8 mouse cellular contexts compared by ENCODE assay signal in genomic region chr8:117386142-117386541, GRCm38 (mm10).
DNase-seq lines count a peak whose midpoint lies in the region; TF ChIP-seq lines count a peak whose summit lies in the region.

No protein-coding gene starts in this region.

- TF ChIP-seq CTCF in brain, embryonic 14.5 days (IDR thresholded peaks at IDR 0.05; ENCODE audit: borderline replicate concordance, extremely low read depth, insufficient read depth, insufficient read length), result peak; percentile 39; the same call in 1 of the 2 replicates

- TF ChIP-seq POLR2A in brain, embryonic 14.5 days (IDR thresholded peaks at IDR 0.05; ENCODE audit: borderline replicate concordance, extremely low read depth, insufficient read depth, insufficient read length, poor library complexity, severe bottlenecking), result no peak

- DNase-seq in heart, postnatal 4 days, result peak; percentile 62
- no peak for DNase-seq in heart, adult 11 months
- peak; percentile 38 for DNase-seq in right cerebral cortex, adult 18-20 months
- no peak for DNase-seq in right cerebral cortex, adult 2 months (ENCODE audit: low spot score in 2 of 2)
- no peak for DNase-seq in brain, embryonic 14.5 days (ENCODE audit: low read depth)
- DNase-seq in thymus, postnatal 14 days, result peak; percentile 50
- no peak for DNase-seq in urinary bladder, adult 2 months (ENCODE audit: low spot score)
- DNase-seq in urinary bladder, adult 18-20 months (ENCODE audit: low spot score in 2 of 2), result no peak

Comparison
In these comparisons a context has a peak if more than half of its experiments do, and no peak if none do; other contexts are left out.
1. DNase-seq: peak in heart, postnatal 4 days (single experiment), right cerebral cortex, adult 18-20 months (single experiment) and thymus, postnatal 14 days (single experiment); none in heart, adult 11 months (single experiment), right cerebral cortex, adult 2 months (0 of 2), brain, embryonic 14.5 days (single experiment), urinary bladder, adult 2 months (single experiment) and urinary bladder, adult 18-20 months (0 of 2).